Mouse (Mus musculus) heart, embryonic 16.5 days (tissue): ENCODE results near the gene B4galt3. TPM values are rescaled to one million over a fixed set of nuclear protein-coding genes. Genes with fewer than 3 reads are reported as not detected.
A peak's percentile ranks its signal among the peaks of the same experiment; 100 is the strongest.

Experiments
- ATAC-seq: fragments of 200-750 bp; cut with Nextera tagmentation; replicated peaks from 2 replicates; pipeline ENCODE4 v1.8.0; 2017; ENCODE audit warnings: moderate number of reproducible peaks; ENCODE audit not compliant: insufficient read depth, low FRiP score; ENCODE audit errors: extremely low read depth
- H3K27ac ChIP-seq: fragments of 300-500 bp; sonication (generic); 2 replicates; pipeline ENCODE4 v1.5.1; 2014; ENCODE audit warnings: mild to moderate bottlenecking, low read length, control low read depth, moderate library complexity
- H3K27me3 ChIP-seq: fragments of 300-500 bp; sonication (generic); 2 replicates; pipeline ENCODE4 v1.6.1; 2014; ENCODE audit warnings: low read length, mixed read lengths; ENCODE audit not compliant: control insufficient read depth, insufficient read depth
- H3K36me3 ChIP-seq: fragments of 300-500 bp; sonication (generic); 2 replicates; pipeline ENCODE4 v1.6.1; 2014; ENCODE audit not compliant: control insufficient read depth, insufficient read depth
- H3K4me1 ChIP-seq: fragments of 300-500 bp; sonication (generic); 2 replicates; pipeline ENCODE4 v1.6.1; 2014; ENCODE audit warnings: low read length, mixed read lengths; ENCODE audit not compliant: control insufficient read depth, insufficient read depth
- H3K4me2 ChIP-seq: fragments of 300-500 bp; sonication (generic); 2 replicates; pipeline ENCODE4 v1.6.1; 2014; ENCODE audit warnings: low read depth, mild to moderate bottlenecking, control low read depth, low read length
- H3K4me3 ChIP-seq: fragments of 300-500 bp; sonication (generic); 2 replicates; pipeline ENCODE4 v1.5.1; 2014; ENCODE audit warnings: mild to moderate bottlenecking, control low read depth, low read length
- H3K9ac ChIP-seq: fragments of 300-500 bp; sonication (generic); 2 replicates; pipeline ENCODE4 v1.6.1; 2014; ENCODE audit warnings: low read length, control low read depth
- H3K9me3 ChIP-seq: fragments of 300-500 bp; sonication (generic); replicated peaks from 2 replicates; pipeline ENCODE4 v1.6.1; 2016; ENCODE audit warnings: low read length; ENCODE audit not compliant: control insufficient read depth
- WGBS: fragments of 180-500 bp; shearing (Covaris S2); extraction: QIAGEN DNeasy Blood & Tissue Kit; methylation state at CpG from one replicate; pipeline ENCODE4 v1.1.7; 2014; 5-methylcytosine and 5-hydroxymethylcytosine counted together
- polyA plus RNA-seq: library from polyadenylated mRNA; unstranded; fragments of >200 nt; fragmentation: Nextera tagmentation; extraction: Ambion mirVana; gene quantifications from 2 replicates; pipeline ENCODE4 v1.2.1, GENCODE M21; 2015

B4galt3 gene
- polyA plus RNA-seq, 1 experiment from 2014 or later: 47.5 TPM

DNA sequence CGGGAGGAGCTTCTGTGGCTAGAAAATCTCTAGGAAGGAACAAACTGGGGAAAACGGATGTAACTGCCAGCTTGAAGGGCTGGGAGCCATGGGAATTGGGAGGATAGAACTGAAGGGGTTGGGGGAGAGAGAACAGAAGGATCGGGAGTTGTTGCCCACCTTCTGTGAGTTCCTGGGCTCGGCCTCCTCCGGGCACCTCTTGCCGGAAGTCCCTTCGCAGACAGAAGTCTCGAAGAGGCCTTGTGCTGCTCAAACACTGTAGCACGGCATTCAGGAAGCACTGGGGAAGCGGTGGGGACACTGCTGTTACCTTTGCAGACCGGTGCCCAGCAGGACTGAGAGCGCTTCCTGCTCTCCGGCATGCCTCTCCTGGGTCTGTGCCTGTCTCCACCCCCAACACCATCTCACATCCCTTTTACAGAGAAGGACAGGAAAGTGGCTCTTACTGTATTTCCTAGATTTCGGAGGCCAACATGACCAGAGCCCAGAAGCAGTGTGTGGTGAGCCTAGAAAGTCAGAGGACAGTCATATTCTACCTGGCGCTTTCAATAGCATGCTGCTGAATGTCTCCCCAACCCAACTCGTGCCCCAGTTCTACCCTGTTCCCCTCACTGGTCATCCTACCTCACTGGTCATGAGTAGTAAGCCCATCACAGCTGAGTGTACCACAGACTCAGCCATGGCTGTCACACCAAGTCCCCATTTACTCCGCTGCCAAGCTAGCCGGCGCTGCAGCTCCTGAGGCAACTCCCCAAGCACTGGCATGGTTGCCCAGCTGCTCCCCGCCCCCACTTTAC, 15.2 kb downstream of the B4galt3 start:
- no peaks in the 10 kb centered on the region for H3K27me3 ChIP-seq
- peaks cover 22% of the 10 kb centered on the region for H3K4me1 ChIP-seq
- H3K4me3 ChIP-seq: no peak overlapping the region
- no peaks in the 10 kb centered on the region for H3K9me3 ChIP-seq
- peaks cover 22% of the 10 kb centered on the region for H3K36me3 ChIP-seq
- no peak for ATAC-seq
- H3K9ac ChIP-seq: 0 out of 2 replicates have a peak overlapping the region, but pooled peaks have one; percentile 18
- no peak overlapping the region for H3K4me2 ChIP-seq
- 84% methylated on average over 20 of the region's 20 CpGs for WGBS
- H3K27ac ChIP-seq: 0 out of 2 replicates have a peak overlapping the region, but pooled peaks have one; percentile 10

- Histone ChIP-seq H3K36me3 (peaks cover 22% of the 10 kb centered on the region), H3K27me3 (no peaks in the 10 kb centered on the region), H3K9ac (no peak overlapping the region), H3K9me3 (no peaks in the 10 kb centered on the region), H3K4me2 (peak overlapping the region; percentile 75; the same call in 1 of the 2 replicates), H3K4me3 (no peak overlapping the region), H3K27ac (no peak overlapping the region), H3K4me1 (peaks cover 20% of the 10 kb centered on the region; the same call in 1 of the 2 replicates)
- no peak for ATAC-seq
- WGBS: 90% methylated on average over 19 of the region's 19 CpGs
These were observed 16.4 kb downstream of the B4galt3 start for GRCm38 (mm10) chr1:171286517-171286916.

- Histone ChIP-seq H3K4me3 (peak within 1 kb of the TSS; percentile 86), H3K4me2 (peak within 1 kb of the TSS; percentile 75), H3K36me3 (peaks cover 19% of the 10 kb centered on the region), H3K9ac (peak within 1 kb of the TSS; percentile 99), H3K4me1 (peaks cover 16% of the 10 kb centered on the region; the same call in 1 of the 2 replicates), H3K27me3 (no peaks in the 10 kb centered on the region), H3K27ac (peak within 1 kb of the TSS; percentile 91), H3K9me3 (no peaks in the 10 kb centered on the region)
- WGBS: 1% methylated on average over 49 of the region's 49 CpGs
- peak; percentile 95 for ATAC-seq
These were observed 17.3 kb downstream of the B4galt3 start, which contains the start of gene Usp21 for GRCm38 (mm10) chr1:171287136-171288081. TSS of gene Usp21 (minus strand) at chr1:171287991.

GRCm38 (mm10) chr1:171288328-171288727, 18.2 kb downstream of the B4galt3 start:
- H3K9ac ChIP-seq: peak overlapping the region; percentile 56
- H3K27me3 ChIP-seq: no peaks in the 10 kb centered on the region
- peak overlapping the region; percentile 44 for H3K27ac ChIP-seq
- H3K4me1 ChIP-seq: peaks cover 17% of the 10 kb centered on the region
- H3K4me2 ChIP-seq: peak overlapping the region; percentile 59
- WGBS: 69% methylated on average over 4 of the region's 4 CpGs
- H3K4me3 ChIP-seq: peak overlapping the region; percentile 86
- H3K36me3 ChIP-seq: peaks cover 19% of the 10 kb centered on the region
- no peaks in the 10 kb centered on the region for H3K9me3 ChIP-seq
- no peak for ATAC-seq

GRCm38 (mm10) chr1:171293351-171293750, 23.2 kb downstream of the B4galt3 start:
- Histone ChIP-seq H3K36me3 (peaks cover 8% of the 10 kb centered on the region), H3K4me2 (peak overlapping the region; percentile 81; the same call in 1 of the 2 replicates), H3K27me3 (peaks cover 6% of the 10 kb centered on the region; the same call in 1 of the 2 replicates), H3K9ac (no peak overlapping the region), H3K27ac (no peak overlapping the region), H3K4me1 (peaks cover 7% of the 10 kb centered on the region), H3K4me3 (no peak overlapping the region), H3K9me3 (no peaks in the 10 kb centered on the region)
- no peak for ATAC-seq
- 83% methylated on average over 3 of the region's 3 CpGs for WGBS

DNA sequence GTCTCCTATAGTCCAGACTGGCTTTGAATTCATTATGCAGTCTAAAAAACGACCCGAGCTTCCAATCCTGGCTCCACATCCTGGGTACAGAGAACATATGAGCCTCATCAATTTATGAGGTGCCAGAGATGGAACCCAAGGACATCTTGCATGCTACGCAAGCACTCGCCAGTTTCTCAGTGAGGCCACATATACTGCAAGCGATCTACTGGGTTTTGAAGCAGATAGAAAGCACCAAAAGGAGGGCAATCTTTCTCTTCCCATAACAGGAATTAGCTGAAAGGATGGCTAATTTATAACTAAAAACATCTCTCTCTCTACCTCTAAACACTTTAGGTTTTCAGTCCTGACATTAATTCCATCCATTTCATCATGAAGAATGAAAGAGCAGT, 23.8 kb downstream of the B4galt3 start:
- peaks cover 6% of the 10 kb centered on the region; the same call in 1 of the 2 replicates for H3K27me3 ChIP-seq
- ATAC-seq: no peak
- peak overlapping the region; percentile 81 for H3K4me2 ChIP-seq
- peak overlapping the region; percentile 94 for H3K9ac ChIP-seq
- H3K36me3 ChIP-seq: peaks cover 8% of the 10 kb centered on the region
- H3K27ac ChIP-seq: peak overlapping the region; percentile 96
- peak overlapping the region; percentile 91 for H3K4me3 ChIP-seq
- peaks cover 7% of the 10 kb centered on the region for H3K4me1 ChIP-seq
- 37% methylated on average over 5 of the region's 5 CpGs for WGBS
- no peaks in the 10 kb centered on the region for H3K9me3 ChIP-seq

GRCm38 (mm10) chr1:171294298-171295062, 24.4 kb downstream of the B4galt3 start, which contains the start of gene Ufc1:
TSS of gene Ufc1 (minus strand) at chr1:171295024.
- peak; percentile 82 for ATAC-seq
- under 1% methylated on average over 42 of the region's 42 CpGs for WGBS
- peaks cover 6% of the 10 kb centered on the region; the same call in 1 of the 2 replicates for H3K27me3 ChIP-seq

GRCm38 (mm10) chr1:171295063-171295402, 24.9 kb downstream of the B4galt3 start:
- no peak for ATAC-seq
- peaks cover 6% of the 10 kb centered on the region; the same call in 1 of the 2 replicates for H3K27me3 ChIP-seq
- peaks cover 7% of the 10 kb centered on the region for H3K4me1 ChIP-seq
- no peaks in the 10 kb centered on the region for H3K36me3 ChIP-seq
- H3K9ac ChIP-seq: peak overlapping the region; percentile 94
- WGBS: 15% methylated on average over 3 of the region's 3 CpGs
- peak overlapping the region; percentile 91 for H3K4me3 ChIP-seq
- no peaks in the 10 kb centered on the region for H3K9me3 ChIP-seq
- peak overlapping the region; percentile 96 for H3K27ac ChIP-seq
- H3K4me2 ChIP-seq: peak overlapping the region; percentile 68

More at GRCm38 (mm10) chr1:171294298-171295062, 24.4 kb downstream of the B4galt3 start, which contains the start of gene Ufc1:
- H3K4me3 ChIP-seq: peak within 1 kb of the TSS; percentile 91
- peak within 1 kb of the TSS; percentile 94 for H3K9ac ChIP-seq
- peaks cover 5% of the 10 kb centered on the region for H3K36me3 ChIP-seq
- H3K9me3 ChIP-seq: no peaks in the 10 kb centered on the region
- H3K4me2 ChIP-seq: peak within 1 kb of the TSS; percentile 81
- peaks cover 7% of the 10 kb centered on the region for H3K4me1 ChIP-seq
- H3K27ac ChIP-seq: peak within 1 kb of the TSS; percentile 96
